Mouse (Mus musculus) brown adipose tissue, adult 24 weeks (tissue): ENCODE data around the gene Klf1. TPM values are rescaled to one million over a fixed set of nuclear protein-coding genes. Genes with fewer than 3 reads are reported as not detected.

ENCODE experiments used
- H3K27ac ChIP-seq: fragments of 200-500 bp; replicated peaks from 2 replicates; pipeline ENCODE4 v1.5.1; 2012; ENCODE audit warnings: low read depth, mild to moderate bottlenecking, low read length
- H3K4me1 ChIP-seq: fragments of 200-500 bp; 2 replicates; pipeline ENCODE4 v1.6.1; 2012; ENCODE audit warnings: low read length, mixed read lengths; ENCODE audit not compliant: control insufficient read depth, insufficient read depth, insufficient read length
- H3K4me3 ChIP-seq: fragments of 200-500 bp; 2 replicates; pipeline ENCODE4 v1.5.1; 2012; ENCODE audit warnings: low read depth, mild to moderate bottlenecking, low read length, moderate library complexity; ENCODE audit not compliant: insufficient read depth
- polyA plus RNA-seq: library from polyadenylated mRNA; stranded (reverse); fragments of >200 nt; gene quantifications from 2 replicates; pipeline ENCODE4 v1.2.4, GENCODE M21; 2012; ENCODE audit not compliant: missing spikeins, insufficient read depth, insufficient read length

Gene Klf1
- polyA plus RNA-seq = not detected in 2 replicates

- Histone ChIP-seq H3K4me3 (peak within 1 kb of the TSS; percentile 63), H3K4me1 (no peaks in the 10 kb centered on the region), H3K27ac (no peak within 1 kb of the TSS)
These were observed at the start of gene Klf1 for GRCm38 (mm10) chr8:84901752-84902151. TSS of gene Klf1 (plus strand) at chr8:84901928.

GRCm38 (mm10) chr8:84856434-84856833, 45.3 kb upstream of the Klf1 start:
- Histone ChIP-seq H3K4me1 (peaks cover 2% of the 10 kb centered on the region), H3K4me3 (no peak overlapping the region), H3K27ac (no peak overlapping the region)

GRCm38 (mm10) chr8:84856864-84857441, 44.8 kb upstream of the Klf1 start, which contains the start of gene Farsa:
TSS of gene Farsa (plus strand) at chr8:84856989.
- Histone ChIP-seq H3K27ac (peak within 1 kb of the TSS; percentile 82), H3K4me3 (peak within 1 kb of the TSS; percentile 96), H3K4me1 (peaks cover 2% of the 10 kb centered on the region)

DNA sequence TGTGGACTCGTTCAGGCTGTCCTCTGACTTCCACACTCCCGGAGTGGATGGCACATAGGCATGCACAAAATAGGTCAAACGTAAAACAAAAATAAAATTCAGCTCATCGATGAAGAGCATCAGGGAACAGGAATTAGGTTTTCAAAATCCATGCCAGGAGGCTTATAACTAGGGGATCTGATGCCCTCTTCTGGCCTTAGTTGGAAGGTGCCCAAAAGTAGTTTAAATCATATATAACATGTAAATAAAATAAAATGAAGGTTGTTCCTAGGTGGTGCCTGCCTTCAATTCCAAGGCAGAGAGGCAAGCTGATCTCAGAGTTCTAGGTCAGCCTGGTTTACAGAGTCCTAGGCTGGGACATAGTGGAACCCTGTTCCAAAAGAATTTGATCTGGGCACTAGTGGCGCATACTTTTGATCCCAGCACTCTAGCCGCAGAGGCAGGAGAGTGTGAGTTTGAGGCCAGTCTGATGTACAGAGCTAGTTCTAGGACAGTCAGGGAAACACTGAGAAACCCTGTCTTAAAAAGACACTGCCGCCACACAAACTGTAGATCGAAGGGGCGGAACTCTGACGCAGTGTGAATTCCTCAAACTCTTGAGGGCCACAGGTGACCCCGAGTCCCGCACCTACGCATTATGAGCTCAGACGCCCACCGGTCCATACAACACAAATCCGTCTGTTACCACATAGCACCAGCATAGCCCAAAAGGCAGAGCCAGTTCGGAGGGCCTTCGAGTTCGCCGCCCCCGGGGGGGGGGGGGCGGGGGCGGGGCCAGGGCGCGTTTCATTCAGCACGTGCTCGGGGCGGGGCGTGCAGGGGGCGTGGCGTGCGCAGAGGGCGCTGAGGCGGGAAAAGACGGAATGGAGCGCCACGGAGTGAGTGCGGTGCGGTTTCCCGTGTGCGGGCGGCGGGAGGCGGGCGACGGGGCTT, 30.1 kb upstream of the Klf1 start, which contains the start of gene Syce2:
Syce2 (plus strand) TSS at position 736 of the 933 bp plus-strand sequence.
- 0 out of 2 replicates have a peak within 1 kb of the TSS, but pooled peaks have one; percentile 43 for H3K27ac ChIP-seq
- H3K4me1 ChIP-seq = peaks cover 3% of the 10 kb centered on the region; the same call in 1 of the 2 replicates
- peak within 1 kb of the TSS; percentile 67 for H3K4me3 ChIP-seq

DNA sequence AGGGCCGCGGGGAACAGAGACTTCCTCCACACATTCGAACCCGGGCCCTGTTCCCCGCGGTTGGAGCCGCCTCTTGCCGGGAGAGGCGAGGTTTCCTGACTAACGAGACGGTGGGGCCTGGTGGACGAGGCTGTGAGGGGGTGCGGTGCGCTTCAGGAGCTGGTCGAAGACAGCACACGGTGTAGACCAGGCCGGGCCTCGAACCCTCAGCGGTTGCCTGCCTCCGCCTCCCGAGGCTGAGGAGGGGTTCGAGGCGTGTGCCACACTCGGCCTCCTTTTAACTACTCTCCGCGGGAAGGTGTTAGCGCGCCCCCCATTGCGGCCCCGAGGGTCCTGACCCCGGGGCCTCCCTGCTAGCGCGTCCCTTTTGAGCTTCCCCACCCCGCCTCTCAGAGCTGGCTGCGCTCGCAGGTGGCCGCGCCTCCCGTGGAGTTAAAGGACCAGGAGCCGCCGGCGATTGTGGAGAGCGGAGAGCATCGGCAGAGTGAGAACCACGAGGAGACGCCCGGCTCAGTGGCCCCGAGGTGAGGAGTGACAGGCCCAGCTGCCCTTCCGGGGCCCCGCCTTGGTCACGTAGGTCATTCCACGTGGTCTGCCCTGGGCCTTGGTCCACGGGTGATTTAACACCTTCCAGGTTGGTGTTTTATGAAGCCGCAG, 29.3 kb upstream of the Klf1 start:
- H3K27ac ChIP-seq = no peak overlapping the region
- peak overlapping the region; percentile 52 for H3K4me3 ChIP-seq
- peaks cover 3% of the 10 kb centered on the region; the same call in 1 of the 2 replicates for H3K4me1 ChIP-seq

DNA sequence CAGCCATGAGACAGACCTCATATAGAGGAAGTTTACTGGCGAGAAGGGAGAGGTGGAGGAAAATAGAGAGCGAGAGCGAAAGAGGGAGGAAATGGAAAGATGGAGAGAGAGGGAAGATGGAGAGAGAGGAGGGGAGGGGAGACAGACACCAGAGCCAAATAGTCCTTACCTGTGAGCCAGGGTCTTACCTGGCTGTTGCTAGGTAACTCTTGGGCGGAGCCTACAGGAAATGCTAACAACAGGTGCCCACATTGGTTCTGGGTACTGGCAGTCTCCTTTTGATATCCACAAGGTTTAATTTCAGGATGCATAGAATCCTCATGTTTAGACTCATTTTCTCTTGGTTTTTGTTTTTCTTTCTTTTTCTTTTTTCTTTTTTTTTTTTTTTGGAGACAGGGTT, 28.7 kb upstream of the Klf1 start:
- H3K4me3 ChIP-seq = peak overlapping the region; percentile 52; the same call in 1 of the 2 replicates
- H3K27ac ChIP-seq = no peak overlapping the region
- peaks cover 3% of the 10 kb centered on the region; the same call in 1 of the 2 replicates for H3K4me1 ChIP-seq

GRCm38 (mm10) chr8:84874339-84874738, 27.4 kb upstream of the Klf1 start:
- H3K4me1 ChIP-seq = peaks cover 3% of the 10 kb centered on the region; the same call in 1 of the 2 replicates
- H3K27ac ChIP-seq = no peak overlapping the region
- H3K4me3 ChIP-seq = no peak overlapping the region

GRCm38 (mm10) chr8:84877297-84878035, 24.3 kb upstream of the Klf1 start:
- Histone ChIP-seq H3K27ac (no peak overlapping the region), H3K4me1 (peaks cover 3% of the 10 kb centered on the region; the same call in 1 of the 2 replicates), H3K4me3 (no peak overlapping the region)

- no peak overlapping the region for H3K27ac ChIP-seq
- no peaks in the 10 kb centered on the region for H3K4me1 ChIP-seq
- no peak overlapping the region for H3K4me3 ChIP-seq
These were observed 22.8 kb upstream of the Klf1 start for GRCm38 (mm10) chr8:84878915-84879314.

GRCm38 (mm10) chr8:84884728-84885127, 17.0 kb upstream of the Klf1 start:
- Histone ChIP-seq H3K4me3 (no peak overlapping the region), H3K27ac (no peak overlapping the region), H3K4me1 (no peaks in the 10 kb centered on the region)

GRCm38 (mm10) chr8:84888280-84888679, 13.4 kb upstream of the Klf1 start:
- H3K4me3 ChIP-seq = no peak overlapping the region
- peaks cover 3% of the 10 kb centered on the region; the same call in 1 of the 2 replicates for H3K4me1 ChIP-seq
- H3K27ac ChIP-seq = no peak overlapping the region

GRCm38 (mm10) chr8:84889141-84889540, 12.6 kb upstream of the Klf1 start:
- Histone ChIP-seq H3K4me1 (peaks cover 3% of the 10 kb centered on the region; the same call in 1 of the 2 replicates), H3K27ac (no peak overlapping the region), H3K4me3 (no peak overlapping the region)

DNA sequence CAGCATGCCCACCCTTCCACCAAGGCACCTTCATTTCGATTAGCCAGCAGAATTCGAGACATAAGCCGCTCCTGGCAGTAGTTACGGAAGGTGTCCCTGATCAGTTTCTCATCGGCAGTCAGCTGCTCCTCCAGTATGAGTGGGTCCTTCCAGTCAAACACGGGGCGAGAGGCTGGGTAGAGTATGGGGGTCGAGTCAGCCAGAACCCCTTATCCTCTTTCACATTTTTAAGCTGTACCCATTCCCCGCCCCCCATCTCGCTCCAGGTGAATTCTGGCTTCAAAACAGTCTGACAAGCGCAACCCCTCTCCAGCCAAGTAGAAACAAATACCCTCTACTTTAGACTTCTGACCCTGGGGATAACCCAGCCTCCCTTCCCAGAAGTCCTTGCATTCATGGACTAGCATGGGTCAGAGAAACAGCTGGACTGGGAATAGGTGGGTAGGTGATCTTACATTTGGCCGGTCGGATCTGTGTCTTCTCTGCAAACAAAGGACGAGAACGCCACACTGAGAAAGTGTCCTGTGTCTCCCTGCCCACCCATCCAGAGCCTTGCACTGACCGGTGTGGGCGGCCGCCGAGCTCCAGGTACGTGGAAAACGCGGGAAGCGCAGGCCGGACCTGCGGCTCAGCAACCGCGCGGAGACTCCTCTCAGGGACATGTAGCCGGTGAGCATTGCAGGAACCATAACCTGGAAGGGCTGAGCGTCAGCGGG, 8.6 kb upstream of the Klf1 start:
- peak overlapping the region; percentile 84 for H3K4me3 ChIP-seq
- H3K27ac ChIP-seq = no peak overlapping the region
- peaks cover 3% of the 10 kb centered on the region; the same call in 1 of the 2 replicates for H3K4me1 ChIP-seq

- peaks cover 3% of the 10 kb centered on the region; the same call in 1 of the 2 replicates for H3K4me1 ChIP-seq
- H3K27ac ChIP-seq = no peak within 1 kb of the TSS
- H3K4me3 ChIP-seq = peak within 1 kb of the TSS; percentile 84
These were observed 8.0 kb upstream of the Klf1 start, which contains the start of gene Gcdh for GRCm38 (mm10) chr8:84893709-84894134. TSS of gene Gcdh (minus strand) at chr8:84893921.
